Comparison of ENCODE assay signal across 8 mouse cellular contexts in the genomic region with DNA sequence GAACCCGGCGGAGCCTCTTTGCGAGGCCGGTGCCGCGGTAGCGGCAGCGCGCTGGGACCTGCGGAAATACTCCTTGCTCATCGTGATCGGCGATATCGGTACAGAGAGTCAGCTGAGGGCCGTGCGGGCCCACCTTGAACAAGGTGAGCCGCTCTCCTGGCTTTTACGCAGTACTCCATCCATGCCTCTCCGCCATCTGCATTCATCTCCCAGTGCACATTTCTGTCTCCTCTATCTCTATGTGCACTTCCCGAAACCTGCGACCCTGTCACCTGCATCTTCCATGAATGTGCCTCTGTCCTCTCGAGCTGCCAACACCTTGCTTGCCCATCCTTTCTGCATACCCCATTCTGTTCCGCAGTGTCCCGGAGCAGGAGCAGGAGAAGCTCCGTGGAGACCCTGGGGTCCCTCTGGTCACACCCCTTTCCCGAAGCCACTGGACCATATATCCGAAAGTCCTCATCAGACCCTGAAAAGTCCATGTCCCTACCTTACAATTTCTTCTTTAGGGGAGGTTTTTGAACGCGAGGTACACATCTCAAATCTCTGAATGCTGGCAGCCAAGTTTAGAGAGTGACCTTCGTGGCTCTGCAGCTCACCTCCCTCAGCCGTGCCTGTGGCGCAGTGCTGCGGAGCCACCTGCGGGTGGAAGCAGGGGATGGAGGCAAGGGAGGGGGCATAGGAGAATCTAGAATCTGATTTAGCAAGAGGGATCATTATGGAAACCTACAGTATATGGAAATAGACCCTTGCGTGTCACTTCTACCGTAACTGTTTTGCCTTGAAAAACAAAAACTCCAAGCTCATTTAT. TPM values are rescaled to one million over a fixed set of nuclear protein-coding genes. Genes with fewer than 3 reads are reported as not detected.
A peak's percentile ranks its signal among the peaks of the same experiment; 100 is the strongest.
DNase-seq lines count a peak whose midpoint lies in the region; ATAC-seq and TF ChIP-seq lines count a peak whose summit lies in the region.

No protein-coding gene starts in this region.

- peaks cover 5% of the 10 kb centered on the region for H3K27me3 ChIP-seq in spleen, adult 2 months (ENCODE audit: control insufficient read depth, insufficient read depth, low read length)
- H3K27me3 ChIP-seq in hindbrain, embryonic 12.5 days: 0 out of 2 replicates have a peak, but pooled peaks cover 6% of the 10 kb centered on the region
- H3K27me3 ChIP-seq in midbrain, embryonic 14.5 days (ENCODE audit: control insufficient read depth, insufficient read depth, low read length): no peaks in the 10 kb centered on the region

- 7% methylated on average over 36 of the region's 36 CpGs for WGBS in spleen, adult 2 months
- WGBS in hindbrain, embryonic 12.5 days: 4% methylated on average over 36 of the region's 36 CpGs
- 3% methylated on average over 36 of the region's 36 CpGs for WGBS in midbrain, embryonic 14.5 days

- peak; percentile 39 to 51 for DNase-seq in cerebellum, postnatal 10 days
- DNase-seq in cerebellum, adult 9-11 months: no peak
- DNase-seq in spleen, adult 2 months (ENCODE audit: low read depth in 1 of 2, low spot score in 2 of 2): no peak
- no peak for DNase-seq in spleen, adult 12 weeks (ENCODE audit: low spot score)
- DNase-seq in midbrain, embryonic 14.5 days: peak; percentile 56
- no peak for DNase-seq in left cerebral cortex, postnatal 14 days (ENCODE audit: low spot score in 2 of 2)

- H3K36me3 ChIP-seq in spleen, adult 2 months (ENCODE audit: control insufficient read depth, insufficient read depth, low read length): no peaks in the 10 kb centered on the region
- H3K36me3 ChIP-seq in hindbrain, embryonic 12.5 days: no peaks in the 10 kb centered on the region
- H3K36me3 ChIP-seq in midbrain, embryonic 14.5 days (ENCODE audit: control insufficient read depth, insufficient read depth, low read length): no peaks in the 10 kb centered on the region

- H3K27ac ChIP-seq in spleen, adult 2 months (ENCODE audit: insufficient read depth, low read length): no peak overlapping the region
- H3K27ac ChIP-seq in hindbrain, embryonic 12.5 days: no peak overlapping the region; the same call in 1 of the 2 replicates
- peak overlapping the region; percentile 65 for H3K27ac ChIP-seq in midbrain, embryonic 14.5 days (replicated peaks; ENCODE audit: low read depth, low read length)

- peak; percentile 62; the same call in 1 of the 2 replicates for ATAC-seq in hindbrain, embryonic 12.5 days (ENCODE audit: low FRiP score)
- ATAC-seq in midbrain, embryonic 14.5 days (ENCODE audit: low FRiP score, low TSS enrichment): peak; percentile 65; the same call in 1 of the 2 replicates
- ATAC-seq in megakaryocyte progenitor cell, adult 5-6 weeks (replicated peaks; ENCODE audit: poor library complexity): no peak

- H3K9ac ChIP-seq in hindbrain, embryonic 12.5 days: peak overlapping the region; percentile 62
- peak overlapping the region; percentile 46 for H3K9ac ChIP-seq in midbrain, embryonic 14.5 days (replicated peaks; ENCODE audit: low read length)

- intact Hi-C loops in left cerebral cortex, postnatal 14 days (cut with DNase I): no loop called here

- peak overlapping the region; percentile 78 for H3K4me2 ChIP-seq in hindbrain, embryonic 12.5 days (replicated peaks)
- H3K4me2 ChIP-seq in midbrain, embryonic 14.5 days (ENCODE audit: low read length): peak overlapping the region; percentile 90

- H3K9me3 ChIP-seq in hindbrain, embryonic 12.5 days (replicated peaks): no peaks in the 10 kb centered on the region
- H3K9me3 ChIP-seq in midbrain, embryonic 14.5 days (ENCODE audit: control insufficient read depth, low read length): no peaks in the 10 kb centered on the region

- H3K4me3 ChIP-seq in spleen, adult 2 months (ENCODE audit: extremely low read depth, insufficient read depth, insufficient read length): peak overlapping the region; percentile 66
- H3K4me3 ChIP-seq in hindbrain, embryonic 12.5 days: peak overlapping the region; percentile 55
- H3K4me3 ChIP-seq in midbrain, embryonic 14.5 days (replicated peaks; ENCODE audit: low read depth, low read length): peak overlapping the region; percentile 60

- TF ChIP-seq CTCF in spleen, adult 2 months (IDR thresholded peaks at IDR 0.05; ENCODE audit: extremely low read depth, insufficient read depth, insufficient read length, insufficient replicate concordance): no peak

- TF ChIP-seq POLR2A in spleen, adult 2 months (IDR thresholded peaks at IDR 0.05; ENCODE audit: low read depth, low read length): no peak

- H3K4me1 ChIP-seq in spleen, adult 2 months (ENCODE audit: control insufficient read depth, insufficient read depth, insufficient read length): peaks cover 7% of the 10 kb centered on the region; the same call in 1 of the 2 replicates
- H3K4me1 ChIP-seq in hindbrain, embryonic 12.5 days: peaks cover 43% of the 10 kb centered on the region
- peaks cover 39% of the 10 kb centered on the region for H3K4me1 ChIP-seq in midbrain, embryonic 14.5 days (ENCODE audit: control insufficient read depth, insufficient read depth, low read length)

RNA-seq across cellular contexts. Expression of a gene that starts 0.5 kb away (rescaled TPM):
- polyA plus RNA-seq in spleen, adult 2 months (2012; rRNA removed): 1.2 and 1.3 TPM in 2 replicates
- 10.4 and 14.6 TPM in 2 replicates for polyA plus RNA-seq in hindbrain, embryonic 12.5 days (2016; fragmentation: Nextera tagmentation; extraction: Ambion mirVana)
- polyA plus RNA-seq in midbrain, embryonic 14.5 days (2014; fragmentation: Nextera tagmentation; extraction: Ambion mirVana): 19.6 and 25.7 TPM in 2 replicates
- 100 to 1,000 TPM; 489 to 493 TPM for total RNA-seq in left cerebral cortex, postnatal 14 days (2021)
- total RNA-seq in megakaryocyte progenitor cell, adult 5-6 weeks (2015): 0.10 TPM in 1 of 2 replicates, not detected in the other
- not detected in 2 replicates for total RNA-seq in megakaryocyte progenitor cell, adult 5-6 weeks (2017)

RNA-seq across cellular contexts. Expression of a gene that starts 18.7 kb away (rescaled TPM):
- polyA plus RNA-seq in spleen, adult 2 months (2012; rRNA removed): 16.5 and 21.1 TPM in 2 replicates
- polyA plus RNA-seq in hindbrain, embryonic 12.5 days (2016; fragmentation: Nextera tagmentation; extraction: Ambion mirVana): 207 and 211 TPM in 2 replicates
- 146 and 193 TPM in 2 replicates for polyA plus RNA-seq in midbrain, embryonic 14.5 days (2014; fragmentation: Nextera tagmentation; extraction: Ambion mirVana)
- 100 to 1,000 TPM; 136 to 152 TPM for total RNA-seq in left cerebral cortex, postnatal 14 days (2021)
- total RNA-seq in megakaryocyte progenitor cell, adult 5-6 weeks (2015): 17.9 and 21.5 TPM in 2 replicates
- total RNA-seq in megakaryocyte progenitor cell, adult 5-6 weeks (2017): 35.9 and 36.2 TPM in 2 replicates

Comparison
In these comparisons a context has a peak if more than half of its experiments do, and no peak if none do; other contexts are left out.
1. DNase-seq: peak in cerebellum, postnatal 10 days (2 of 2) and midbrain, embryonic 14.5 days (single experiment); none in cerebellum, adult 9-11 months (single experiment), spleen, adult 2 months (0 of 2), spleen, adult 12 weeks (single experiment) and left cerebral cortex, postnatal 14 days (0 of 2).
2. Peak in every context shown above with its lines, with median percentiles within 50 percentile points of each other: H3K4me3 ChIP-seq.